Mouse (Mus musculus): ENCODE results near the gene Qrfpr.

Qrfpr gene

DNA sequence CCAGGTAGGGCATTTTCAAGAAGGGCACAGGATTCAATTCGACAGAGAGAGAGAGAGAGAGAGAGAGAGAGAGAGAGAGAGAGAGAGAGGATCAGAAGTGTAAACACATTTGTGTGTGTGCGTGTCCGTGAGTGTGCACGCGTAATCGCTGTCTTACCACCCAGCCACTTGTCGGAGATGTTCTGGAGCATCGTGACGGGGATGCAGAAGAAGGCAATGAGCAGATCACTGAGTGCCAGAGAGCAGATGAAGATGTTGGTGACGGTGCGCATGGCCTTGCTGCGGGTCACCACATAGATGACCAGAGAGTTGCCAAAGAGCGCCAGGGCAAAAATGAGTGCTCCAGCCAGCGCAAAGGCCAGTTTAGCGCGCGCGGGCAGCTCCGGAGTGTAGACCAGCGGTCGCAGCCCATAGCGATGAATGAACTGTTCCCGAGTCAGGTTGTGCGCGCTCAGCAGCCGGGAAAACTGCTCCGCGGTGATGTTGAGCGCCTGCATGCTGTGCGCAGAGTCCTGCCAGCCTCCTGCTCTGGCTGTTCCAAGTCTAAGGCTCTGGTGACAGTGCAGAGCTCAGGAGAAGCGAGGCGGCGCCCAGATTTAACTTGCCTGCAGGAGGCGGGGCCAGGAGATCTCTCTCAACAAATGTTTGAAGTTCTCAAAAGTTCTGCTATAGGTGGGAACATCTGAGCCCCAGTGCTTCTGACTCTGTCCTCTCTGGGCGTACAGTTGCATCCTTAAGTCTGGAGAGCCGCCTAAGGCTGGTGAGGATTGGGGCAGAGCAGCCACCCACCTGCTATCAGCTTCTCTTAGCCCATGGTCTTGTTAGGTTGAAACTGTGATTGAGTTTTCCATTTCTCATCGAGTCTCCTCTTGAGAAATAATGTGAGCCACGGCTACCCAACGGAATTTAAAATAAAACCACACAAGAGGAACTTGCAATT lies at the start of gene Qrfpr:
Qrfpr (minus strand) TSS at position 571 of the 940 bp plus-strand sequence.
- no peak for DNase-seq

DNA sequence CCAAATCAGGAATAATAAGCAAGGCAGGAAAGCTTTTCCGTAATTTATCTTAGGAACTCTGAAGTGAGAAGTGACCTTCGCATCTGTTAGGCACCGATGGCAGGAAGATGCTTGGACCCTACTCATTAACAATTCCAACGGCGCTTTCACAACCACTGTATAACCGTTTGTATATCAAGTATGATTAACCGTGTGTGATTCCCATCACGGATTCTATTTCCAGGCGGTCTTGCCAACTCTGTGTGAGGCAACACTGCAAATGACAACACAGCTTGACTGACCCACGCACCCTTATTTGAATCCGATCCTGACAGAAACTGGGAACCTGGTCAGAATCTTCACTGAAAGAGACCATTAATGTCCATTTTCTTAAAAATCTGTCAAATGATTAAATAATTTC lies 41.8 kb upstream of the Qrfpr start:
- no peak for DNase-seq

DNA sequence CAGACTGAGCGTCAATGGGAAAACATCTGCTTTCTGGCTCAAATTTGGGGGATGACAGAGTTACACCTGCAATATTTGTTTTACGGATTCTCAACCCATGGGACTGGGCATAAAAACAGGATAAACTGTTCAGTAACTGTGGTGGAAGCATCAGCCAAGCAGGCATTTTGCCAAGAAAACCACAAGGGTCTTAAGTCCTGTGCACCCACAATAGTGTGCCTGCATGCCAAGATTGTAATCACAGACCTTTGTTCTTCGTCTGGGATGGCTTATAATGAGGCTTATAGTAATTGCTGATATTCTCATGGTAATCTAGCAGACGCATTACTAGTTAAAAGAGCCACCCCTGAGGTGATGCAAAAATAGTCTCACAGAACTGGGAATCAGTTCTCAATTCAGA lies 41.2 kb upstream of the Qrfpr start:
- DNase-seq = no peak

DNA sequence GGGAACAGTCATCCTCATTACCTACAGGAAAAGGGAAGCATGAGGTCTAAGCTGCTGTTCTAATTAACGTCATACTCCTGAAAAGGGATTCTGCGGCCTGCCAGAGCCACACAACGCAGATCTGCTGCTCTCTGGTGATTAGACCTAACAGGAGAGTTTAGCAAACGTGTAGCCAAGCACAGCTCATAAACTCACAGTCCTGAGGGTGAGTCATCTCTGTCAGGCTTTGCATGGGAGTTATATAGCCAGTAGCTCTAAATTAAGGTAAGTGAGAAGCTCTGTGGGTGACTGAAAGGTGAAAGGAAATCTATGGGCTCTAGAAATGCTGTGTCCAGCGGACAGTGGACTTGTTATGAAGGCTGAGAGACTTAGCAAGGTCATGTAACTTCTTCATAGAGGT lies 28.5 kb upstream of the Qrfpr start:
- DNase-seq = no peak

DNA sequence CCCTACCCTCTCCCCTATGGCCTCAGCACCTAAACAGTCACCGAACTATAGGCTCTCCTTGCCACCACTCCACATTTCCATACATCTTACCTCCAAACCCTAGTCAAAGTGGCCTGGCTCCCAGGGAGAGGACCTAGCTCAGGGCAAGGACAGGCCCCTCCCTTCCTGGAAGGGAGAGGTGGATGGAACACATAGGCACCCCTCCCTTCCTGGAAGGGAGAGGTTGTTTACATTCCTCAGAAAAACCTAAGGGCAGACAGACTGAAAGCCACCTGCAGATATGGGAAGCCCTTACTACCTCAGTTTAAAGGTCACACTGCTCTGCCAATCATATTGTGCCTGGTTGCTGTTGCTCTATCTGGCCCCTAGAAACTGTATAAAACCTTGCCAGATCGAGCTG lies 26.3 kb upstream of the Qrfpr start:
- DNase-seq = no peak

DNA sequence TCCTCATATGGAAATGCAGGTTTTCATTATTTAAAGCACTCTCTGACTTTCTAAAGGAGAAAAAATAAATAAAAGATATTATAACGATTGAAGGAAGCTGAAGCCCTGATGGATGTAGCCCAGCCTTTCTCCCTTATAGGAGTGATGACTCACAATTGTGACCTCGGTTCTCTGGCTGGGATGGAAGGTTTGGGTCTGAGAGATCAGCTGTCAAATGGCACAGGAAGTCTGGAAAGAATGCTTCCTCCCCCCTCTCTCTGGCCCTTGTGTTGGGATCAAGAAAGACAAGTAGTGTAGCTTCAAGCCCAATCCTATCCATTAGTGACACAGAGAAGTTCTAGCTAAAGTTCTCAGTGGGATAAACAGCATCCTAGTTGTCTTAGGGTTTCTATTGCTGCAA lies 7.8 kb upstream of the Qrfpr start:
- no peak for DNase-seq

DNA sequence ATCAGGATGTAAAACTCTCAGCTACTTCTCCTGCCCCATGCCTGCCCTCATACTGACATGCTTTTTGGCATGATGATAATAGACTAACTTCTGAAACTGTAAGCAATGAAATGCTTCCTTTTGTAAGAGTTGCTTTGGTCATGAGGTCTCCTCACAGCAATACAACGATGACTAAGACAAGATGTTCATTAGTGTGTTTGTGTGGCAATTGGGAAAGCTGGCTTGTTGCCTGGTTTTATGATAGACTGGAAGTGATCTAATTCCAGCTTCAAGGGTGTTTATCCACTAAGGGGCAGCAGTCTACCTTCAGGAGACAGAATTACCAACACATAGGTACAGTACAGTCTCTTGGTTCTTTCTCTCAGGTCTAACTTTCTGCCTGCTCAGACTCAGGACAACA lies 5.1 kb upstream of the Qrfpr start:
- no peak for DNase-seq

DNA sequence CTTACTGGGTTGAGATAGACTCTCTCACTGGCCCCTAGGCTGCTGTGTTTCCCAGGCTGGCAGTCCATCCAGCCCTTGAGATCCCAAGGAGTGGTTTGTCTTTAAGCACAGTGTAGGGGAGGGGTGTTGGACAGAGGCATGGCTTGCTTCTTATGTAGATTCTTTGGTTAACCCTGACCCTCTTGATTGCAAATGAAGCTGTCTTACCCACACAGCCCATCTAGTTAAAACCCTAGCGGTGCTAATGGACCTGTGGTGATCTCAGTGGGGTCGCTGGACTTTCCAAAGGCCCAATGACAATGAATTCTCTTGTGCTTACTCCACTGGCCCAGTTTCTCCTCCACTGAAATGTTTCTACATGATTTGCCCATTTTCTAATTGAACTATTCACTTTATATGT lies 1.2 kb upstream of the Qrfpr start:
- DNase-seq = no peak

DNA sequence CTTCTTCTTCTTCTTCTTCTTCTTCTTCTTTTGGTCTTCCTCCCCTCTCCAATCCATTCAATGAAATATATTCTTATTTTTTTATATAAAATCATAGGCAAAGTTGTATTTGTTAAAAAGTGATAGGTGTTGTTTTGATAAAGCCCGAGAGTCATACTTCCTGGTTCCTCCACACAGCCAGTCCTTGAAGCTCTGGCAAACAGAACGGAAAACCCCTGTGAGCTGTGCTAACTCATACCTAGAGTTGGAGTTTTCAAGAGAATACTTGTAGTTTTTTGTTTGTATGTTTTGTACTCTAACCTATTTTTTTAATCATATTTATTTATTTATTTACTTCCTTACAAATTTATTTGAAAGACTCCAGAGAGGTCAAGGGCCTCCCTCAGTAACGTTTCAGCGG lies 9.4 kb downstream of the Qrfpr start:
- no peak for DNase-seq

DNA sequence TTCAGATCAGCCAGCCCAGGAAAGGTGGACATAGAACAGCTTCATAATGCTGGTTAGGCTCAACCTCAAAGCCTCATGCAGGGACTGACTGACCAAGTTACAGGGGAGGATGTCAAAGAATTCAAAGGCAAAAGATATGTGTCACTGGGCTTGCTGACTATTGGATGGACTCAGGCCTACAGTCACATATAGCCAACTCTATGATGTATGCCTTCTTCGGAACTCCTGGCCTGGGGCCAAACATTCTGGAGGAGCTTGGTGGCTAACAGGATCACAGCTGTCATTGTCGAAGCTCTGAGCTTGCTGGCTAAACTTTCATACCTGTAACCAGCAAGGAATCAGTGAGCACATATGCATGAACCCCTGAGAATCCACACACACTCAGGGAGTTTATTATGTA lies 11.2 kb downstream of the Qrfpr start:
- DNase-seq = peak in 1 of 2 experiments; percentile 6

DNA sequence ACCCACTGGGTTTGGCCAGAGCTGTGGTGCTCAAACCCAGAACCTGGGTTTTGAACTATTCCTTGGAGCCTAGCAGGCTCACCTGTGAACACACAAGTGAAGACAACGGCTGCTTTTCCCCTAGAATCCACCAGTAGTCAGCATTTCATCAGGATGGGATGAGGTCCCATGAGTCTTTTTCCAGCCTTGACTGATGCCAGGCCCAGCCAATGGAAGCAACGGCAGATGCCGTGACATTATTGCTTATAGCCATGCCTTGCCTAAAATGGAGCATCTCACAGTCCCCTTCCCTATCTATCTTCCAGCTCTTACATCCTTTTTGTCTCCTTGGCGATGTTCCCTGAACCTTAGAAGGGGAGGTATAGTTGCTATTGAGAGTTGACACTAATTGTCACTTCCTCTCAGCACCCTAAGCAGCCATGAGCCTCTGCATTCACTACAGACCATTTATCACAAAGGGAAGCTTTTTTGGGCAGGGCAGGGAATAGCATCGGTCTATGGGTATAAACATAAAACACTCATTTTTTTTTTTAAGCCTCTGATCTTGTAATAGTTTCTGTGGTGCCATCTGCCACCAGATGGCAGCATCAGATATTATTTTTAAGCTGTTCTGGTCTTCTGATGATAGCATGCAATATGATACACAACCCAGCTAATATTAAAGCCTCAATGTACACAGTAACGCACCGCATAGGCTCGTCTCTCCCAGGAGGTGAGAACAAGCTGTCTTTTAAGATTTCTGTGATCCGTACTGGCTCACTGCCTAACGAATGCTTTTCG lies 12.1 kb downstream of the Qrfpr start:
- peak; percentile 36 to 46 for DNase-seq

DNA sequence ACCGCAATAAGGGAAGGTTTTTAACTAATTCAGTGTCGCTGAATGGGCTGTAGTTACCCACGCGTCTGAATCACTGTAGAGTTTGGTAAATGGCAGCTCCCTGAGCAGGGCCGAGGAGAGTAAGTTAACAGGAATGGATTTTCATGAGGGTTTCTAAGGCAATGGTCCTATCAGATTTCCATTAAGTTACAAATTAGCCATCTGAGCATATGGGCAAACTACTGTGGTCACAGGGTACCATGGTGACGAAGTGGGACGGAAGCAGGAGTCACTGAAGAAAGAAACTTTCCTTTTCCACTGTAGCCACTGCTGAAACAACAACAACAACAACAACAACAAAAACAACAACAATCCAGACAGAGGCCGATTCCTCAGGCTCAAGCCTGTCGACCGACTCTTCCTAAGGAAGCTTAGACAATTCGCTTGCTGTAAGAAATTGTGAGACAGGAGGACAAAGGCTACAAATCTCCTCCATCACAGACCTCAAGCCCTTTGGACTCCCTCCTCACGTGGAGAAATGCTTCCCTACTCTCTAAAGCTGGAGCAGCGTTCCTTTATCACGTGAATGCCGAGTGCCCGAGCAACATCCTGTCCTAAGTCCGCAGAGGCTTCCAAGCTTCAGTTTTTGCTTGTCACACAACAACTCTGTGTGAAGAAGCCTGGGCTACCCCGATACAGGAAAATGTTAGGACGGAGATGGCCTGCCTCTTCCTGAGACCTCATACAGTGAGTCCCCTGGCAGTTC lies 14.4 kb downstream of the Qrfpr start:
- no peak for DNase-seq

DNA sequence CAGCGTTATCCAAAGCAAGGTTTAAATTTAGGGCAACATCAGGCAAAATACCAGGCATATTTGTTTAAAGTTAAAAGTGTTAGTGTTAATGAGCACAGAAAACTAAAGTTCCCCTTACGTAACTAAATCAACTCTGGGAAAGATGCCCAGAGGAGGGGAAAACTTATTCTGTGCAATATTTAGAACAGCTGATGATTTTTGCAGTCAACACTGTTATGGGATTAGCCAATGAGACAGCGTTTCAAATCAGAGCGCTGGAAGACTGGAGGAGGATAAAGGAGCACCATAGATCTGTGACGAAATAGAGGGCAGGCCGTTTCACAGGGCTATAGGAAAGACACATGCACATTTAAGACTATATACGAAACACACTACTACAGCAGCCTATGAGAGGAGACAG lies 19.2 kb downstream of the Qrfpr start:
- no peak for DNase-seq

DNA sequence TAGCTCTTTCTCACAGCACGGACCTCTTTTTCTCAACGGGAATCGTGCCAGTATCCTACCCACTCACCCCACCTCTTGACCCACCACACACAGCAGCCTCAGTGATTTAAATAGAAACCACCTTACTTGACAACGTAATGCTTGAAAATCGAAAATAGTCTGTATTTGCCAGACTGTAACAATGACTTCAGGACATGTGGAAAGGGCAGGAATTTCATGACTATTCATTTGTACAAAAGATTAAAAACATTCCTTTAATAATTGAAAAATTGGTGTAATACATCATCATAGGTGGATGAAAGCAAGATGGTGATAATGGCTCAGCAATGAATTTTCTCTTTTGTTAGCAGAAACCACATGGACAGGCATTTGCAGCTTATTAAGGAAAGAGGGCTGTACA lies 21.0 kb downstream of the Qrfpr start:
- DNase-seq = no peak

DNA sequence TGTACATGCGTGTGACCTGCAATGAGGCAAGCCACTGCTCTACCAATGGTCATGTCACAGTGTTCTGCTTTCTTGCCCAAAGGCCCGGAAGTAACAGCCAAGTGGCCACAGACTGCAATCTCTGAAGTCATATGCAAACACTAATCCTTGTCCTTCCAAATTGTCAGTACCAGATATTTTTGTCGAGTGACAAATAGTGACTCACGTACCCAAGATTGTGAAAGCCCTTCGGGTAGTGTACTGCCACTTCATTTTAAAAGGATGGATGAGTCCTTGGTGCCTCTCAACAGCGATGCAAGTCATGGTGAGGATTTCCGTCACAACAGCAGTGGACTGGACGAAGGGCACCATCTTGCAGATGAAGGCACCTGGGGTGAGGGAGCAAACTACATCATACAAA lies 32.9 kb downstream of the Qrfpr start:
- DNase-seq = no peak

DNA sequence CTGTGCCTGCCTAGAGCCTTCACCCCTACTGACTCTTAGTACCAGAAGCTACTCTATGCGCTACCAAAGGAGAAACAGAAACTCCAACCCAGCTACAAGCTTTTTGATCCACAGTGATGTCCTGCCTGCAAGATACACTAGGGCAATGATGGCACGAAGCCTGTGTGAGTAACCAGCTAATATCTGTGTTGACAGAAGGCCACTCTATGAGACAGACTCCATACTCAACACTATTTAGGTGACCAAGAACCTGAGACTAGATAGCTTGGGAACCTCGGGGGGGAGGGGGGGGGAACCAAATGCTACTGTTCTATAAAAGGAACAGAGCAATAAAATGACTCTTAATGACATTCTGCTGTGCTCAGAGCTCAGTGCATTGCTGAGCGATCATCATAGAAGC lies 35.6 kb downstream of the Qrfpr start:
- no peak for DNase-seq

DNA sequence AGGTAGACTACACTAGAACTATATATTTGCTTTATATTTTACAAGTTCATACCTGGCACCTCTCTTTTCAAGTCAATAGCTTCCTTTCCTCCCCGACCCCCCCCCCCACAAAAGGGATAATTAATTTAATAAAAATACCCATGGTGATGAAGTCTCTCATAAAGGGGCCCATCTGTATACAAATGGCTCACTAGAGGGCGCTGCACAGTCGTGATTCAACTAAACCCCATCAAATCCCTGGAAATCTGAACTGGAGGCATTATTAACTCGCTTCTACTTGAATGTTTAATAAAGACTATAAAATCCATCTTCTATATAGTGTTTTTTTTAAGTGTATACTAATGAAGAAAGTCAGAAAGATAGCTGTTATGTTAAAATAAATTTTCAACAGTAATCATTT lies 40.6 kb downstream of the Qrfpr start:
- DNase-seq = peak; percentile 33 to 43

DNA sequence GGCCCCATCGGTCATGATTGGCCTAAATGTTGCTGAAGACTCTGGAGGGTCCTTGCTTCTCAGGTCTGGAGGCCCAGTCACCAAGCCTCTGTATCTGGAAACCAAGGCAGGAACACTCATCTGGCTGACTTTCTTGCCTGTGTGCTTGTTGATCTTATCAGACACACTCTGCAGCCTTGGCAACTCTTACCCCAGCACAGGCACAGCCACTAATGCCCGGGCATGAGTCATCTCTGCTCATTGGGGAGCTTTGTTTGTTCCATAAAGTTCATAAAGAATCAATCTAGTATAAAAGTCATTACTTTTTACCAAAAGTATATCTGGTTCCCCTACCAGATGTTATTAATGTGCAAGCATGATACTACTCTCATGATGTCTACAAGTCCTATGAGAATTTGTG lies 48.4 kb downstream of the Qrfpr start:
- no peak for DNase-seq

DNA sequence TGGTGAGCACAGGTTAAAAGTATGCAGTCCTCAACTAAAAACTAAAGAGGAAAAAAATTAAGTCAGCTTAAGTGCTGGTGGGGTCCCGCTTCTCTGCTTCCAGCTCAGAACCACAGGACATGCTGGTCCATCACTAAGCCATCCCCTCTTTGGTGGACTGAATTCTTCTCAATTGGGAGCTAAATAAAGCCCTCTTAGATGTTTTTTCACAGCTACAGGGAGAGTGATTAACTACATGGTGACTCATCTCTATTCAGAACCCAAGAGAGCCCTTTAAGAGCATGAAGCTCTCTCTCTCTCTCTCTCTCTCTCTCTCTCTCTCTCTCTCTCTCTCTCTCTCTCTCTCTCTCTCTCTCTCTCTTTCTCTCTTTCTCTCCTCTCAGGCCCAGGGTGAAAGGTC lies 50.8 kb downstream of the Qrfpr start:
- DNase-seq = no peak

DNA sequence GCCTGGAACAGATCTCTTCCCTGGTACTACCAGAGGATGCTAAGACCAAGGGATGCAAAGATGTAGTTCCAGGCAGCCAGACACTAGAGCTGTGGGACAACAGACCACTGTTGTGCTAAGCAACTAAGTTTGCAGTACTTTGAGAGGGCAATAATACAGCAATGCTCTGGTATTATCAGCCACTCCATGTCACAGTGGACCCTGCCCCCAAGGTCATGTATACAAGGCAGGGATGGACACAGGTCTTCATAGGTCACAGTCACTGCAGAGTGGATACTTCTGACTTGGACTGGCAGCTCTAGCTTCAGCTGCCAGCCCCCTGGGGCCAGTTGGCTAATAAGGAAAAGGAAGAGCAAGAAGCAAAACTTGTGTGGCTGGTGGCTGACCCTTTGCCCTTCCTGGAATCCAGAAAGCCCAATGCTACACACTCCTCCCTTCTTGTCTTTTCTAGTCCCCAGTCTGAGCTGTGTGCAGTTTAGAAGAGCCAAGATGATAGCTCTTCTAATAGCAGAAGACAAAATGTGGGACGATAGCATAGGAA lies 51.4 kb downstream of the Qrfpr start:
- no peak for DNase-seq

DNA sequence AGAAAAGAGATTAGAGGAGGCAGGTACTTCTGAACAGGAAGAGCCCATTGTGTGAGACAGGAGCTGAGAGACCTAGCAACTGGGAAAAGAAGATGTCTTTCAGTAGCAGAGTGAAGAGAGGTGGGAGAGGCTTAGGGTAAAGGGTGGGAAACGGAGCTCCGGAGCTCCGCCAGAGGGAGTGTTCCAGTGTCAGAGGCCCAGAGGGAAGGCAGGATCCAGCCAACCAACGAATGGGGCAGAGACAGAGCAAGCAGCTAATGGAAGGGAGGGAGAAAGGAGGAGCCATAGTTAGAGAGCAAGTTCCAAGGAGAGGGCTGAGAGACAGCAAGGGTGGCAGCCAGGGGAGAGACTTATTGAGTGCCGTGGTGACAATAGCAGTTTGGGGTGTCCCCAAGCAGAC lies 66.8 kb downstream of the Qrfpr start:
- no peak for DNase-seq

DNA sequence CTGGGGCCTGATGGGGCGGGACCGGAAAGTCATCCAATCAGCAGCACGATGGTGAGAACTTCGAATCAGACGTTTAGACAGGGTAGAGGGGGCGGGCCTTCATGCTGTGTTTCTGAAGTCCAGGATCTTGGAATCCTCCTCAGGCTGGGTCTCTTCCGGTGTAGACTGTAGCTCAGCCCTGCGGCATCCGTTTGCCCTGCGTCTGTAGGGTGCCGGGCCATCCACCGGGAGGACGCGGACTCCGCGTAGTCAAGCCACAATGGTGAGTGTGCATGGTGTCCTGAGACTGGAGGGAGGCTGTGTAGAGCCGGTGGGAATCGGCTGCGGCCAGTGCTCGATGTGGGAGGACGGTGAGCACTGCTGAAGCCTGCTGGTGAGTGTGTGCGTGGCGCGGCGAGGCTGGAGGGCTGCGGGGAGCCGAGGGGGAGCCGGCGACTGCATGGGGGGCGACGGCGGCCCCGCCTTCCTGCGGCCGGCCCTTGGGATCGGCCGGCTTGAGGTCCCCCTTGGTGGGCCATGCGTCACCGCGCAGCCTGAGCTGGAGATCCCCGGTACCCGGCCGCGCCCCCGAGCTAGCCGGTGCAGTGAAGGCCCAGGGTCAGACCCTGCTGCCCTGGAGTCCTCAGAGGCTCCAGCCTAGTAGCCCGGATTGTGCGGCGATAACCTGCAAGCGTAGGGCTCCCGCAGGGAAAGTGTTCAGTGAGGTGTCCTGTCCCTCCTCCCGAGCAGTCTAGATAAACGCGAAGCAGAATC lies 71.0 kb downstream of the Qrfpr start, which contains the start of gene D3Ertd254e:
D3Ertd254e (plus strand) TSS at position 84 of the 753 bp plus-strand sequence.
- peak; percentile 83 to 84 for DNase-seq
